Mouse (Mus musculus) bone marrow macrophage, adult 2 months (primary cell): ENCODE measurements around the gene Shcbp1l.

Source experiments
- CTCF ChIP-seq: IDR thresholded peaks from 2 replicates; pipeline ENCODE4 v1.5.1; 2012; ENCODE audit warnings: low read depth, mild to moderate bottlenecking, low read length, moderate library complexity
- POLR2A ChIP-seq: IDR thresholded peaks from 2 replicates; pipeline ENCODE4 v1.6.1; 2012; ENCODE audit warnings: mild to moderate bottlenecking, low read depth, low read length, borderline replicate concordance

DNA sequence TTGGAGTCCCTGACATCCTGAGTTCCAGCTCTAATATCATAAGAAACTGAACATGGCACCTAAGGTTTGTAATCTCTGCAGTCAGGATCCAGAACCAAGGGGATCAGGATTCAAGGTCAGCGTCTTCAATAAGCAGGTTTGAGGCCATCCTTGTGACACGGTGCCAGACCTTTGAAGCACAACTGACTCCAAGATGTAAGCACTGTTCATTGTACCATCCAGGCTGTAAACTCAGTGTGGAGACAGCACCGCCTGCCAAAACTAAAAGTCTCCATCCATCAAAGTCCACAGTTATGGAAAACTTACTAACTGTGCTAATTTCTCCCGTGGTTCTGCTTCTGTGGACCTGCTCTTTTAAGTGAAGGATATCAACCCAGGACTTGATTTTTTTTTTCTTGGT lies 65.0 kb downstream of the Shcbp1l start:
- TF ChIP-seq CTCF (no peak), POLR2A (no peak)
